Mouse (Mus musculus): ENCODE results near the gene Olfr1245.
"Not testable (repeated sequence)": the region's sequence is repeated elsewhere in the genome, so short reads cannot be mapped to it uniquely, and the experiment has no call there.

DNA sequence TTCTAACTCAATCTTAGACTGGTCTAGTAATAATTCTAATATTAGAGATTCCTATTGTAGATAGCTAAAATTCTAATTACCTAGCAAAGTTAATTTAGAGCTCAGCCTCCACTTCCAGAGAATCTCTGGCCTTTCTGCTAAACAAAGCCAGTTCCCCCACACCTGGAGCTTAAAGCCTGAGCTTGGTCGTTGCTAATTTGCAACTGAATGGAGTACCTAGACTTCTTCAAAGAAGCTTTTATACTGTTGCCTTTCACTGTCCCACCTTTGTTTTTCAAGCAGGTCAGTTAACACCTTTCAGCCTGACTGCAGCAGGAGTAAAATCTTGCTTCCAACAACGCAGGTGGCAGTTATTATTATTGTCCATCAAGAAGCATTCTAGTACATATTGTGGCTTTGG lies 15.5 kb downstream of the Olfr1245 start:
- not testable (repeated sequence) for TF ChIP-seq CTCF (IDR thresholded peaks at IDR 0.05; ENCODE audit: borderline replicate concordance, extremely low read depth, insufficient read depth, insufficient read length); POLR2A (IDR thresholded peaks at IDR 0.05; ENCODE audit: borderline replicate concordance, extremely low read depth, insufficient read depth, insufficient read length, poor library complexity, severe bottlenecking)

All from brain, embryonic 14.5 days (tissue).